Mouse (Mus musculus) limb, embryonic 10.5 days (tissue): ENCODE measurements around the gene Dst. TPM values are rescaled to one million over a fixed set of nuclear protein-coding genes. Genes with fewer than 3 reads are reported as not detected.

ENCODE experiments used
- DNase-seq: peaks from one replicate; pipeline ENCODE4 v3.0.0-alpha.2; 2017; ENCODE audit warnings: low spot score
- H3K27ac ChIP-seq: fragments of 300-500 bp; sonication (generic); 2 replicates; pipeline ENCODE4 v1.5.1; 2016; ENCODE audit warnings: mild to moderate bottlenecking
- H3K27me3 ChIP-seq: fragments of 300-500 bp; sonication (generic); 2 replicates; pipeline ENCODE4 v1.6.1; 2016; ENCODE audit warnings: low read depth, mild to moderate bottlenecking; ENCODE audit not compliant: poor library complexity, severe bottlenecking
- H3K36me3 ChIP-seq: fragments of 300-500 bp; sonication (generic); 2 replicates; pipeline ENCODE4 v1.6.1; 2016; ENCODE audit warnings: mild to moderate bottlenecking, moderate library complexity
- H3K4me1 ChIP-seq: fragments of 300-500 bp; sonication (generic); 2 replicates; pipeline ENCODE4 v1.6.1; 2016
- H3K4me3 ChIP-seq: fragments of 300-500 bp; sonication (generic); 2 replicates; pipeline ENCODE4 v1.5.1; 2016; ENCODE audit warnings: mild to moderate bottlenecking, moderate library complexity
- H3K9me3 ChIP-seq: fragments of 300-500 bp; sonication (generic); replicated peaks from 2 replicates; pipeline ENCODE4 v1.6.1; 2016; ENCODE audit warnings: mild to moderate bottlenecking
- WGBS: fragments of 180-500 bp; shearing (Covaris S2); methylation state at CpG from one replicate; pipeline ENCODE4 v1.1.7; 2016; 5-methylcytosine and 5-hydroxymethylcytosine counted together
- polyA plus RNA-seq: library from polyadenylated mRNA; unstranded; fragments of >200 nt; fragmentation: Nextera tagmentation; extraction: Ambion mirVana; gene quantifications from 2 replicates; pipeline ENCODE4 v1.2.1, GENCODE M21; 2016

Dst gene
- polyA plus RNA-seq, 1 experiment from 2014 or later, result 9.7 TPM

DNA sequence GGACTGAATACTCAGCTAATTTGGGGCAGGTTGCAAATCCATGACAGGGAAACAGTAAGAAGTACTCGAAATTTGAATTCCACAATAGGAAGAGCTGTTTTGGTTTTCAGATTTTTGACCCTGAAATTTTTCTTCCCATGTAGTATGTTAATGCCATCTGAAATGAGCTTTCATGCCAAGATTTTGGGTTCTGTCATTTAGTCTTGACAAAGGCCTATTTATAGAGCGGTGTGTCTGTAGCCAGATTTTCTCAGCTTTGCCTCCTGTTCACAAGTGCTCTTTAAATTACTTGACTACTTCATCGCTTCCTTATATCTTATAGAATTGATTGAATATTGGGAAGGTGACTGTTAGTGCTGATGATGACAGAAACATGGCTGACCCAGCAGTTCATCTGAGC lies 27.9 kb downstream of the Dst start:
- WGBS, result 90% methylated on average over 3 of the region's 3 CpGs
- no peak for DNase-seq
- no peaks in the 10 kb centered on the region for H3K27me3 ChIP-seq
- H3K4me1 ChIP-seq, result no peaks in the 10 kb centered on the region
- H3K27ac ChIP-seq, result no peak overlapping the region
- no peak overlapping the region for H3K4me3 ChIP-seq
- H3K9me3 ChIP-seq, result no peaks in the 10 kb centered on the region
- no peaks in the 10 kb centered on the region for H3K36me3 ChIP-seq

DNA sequence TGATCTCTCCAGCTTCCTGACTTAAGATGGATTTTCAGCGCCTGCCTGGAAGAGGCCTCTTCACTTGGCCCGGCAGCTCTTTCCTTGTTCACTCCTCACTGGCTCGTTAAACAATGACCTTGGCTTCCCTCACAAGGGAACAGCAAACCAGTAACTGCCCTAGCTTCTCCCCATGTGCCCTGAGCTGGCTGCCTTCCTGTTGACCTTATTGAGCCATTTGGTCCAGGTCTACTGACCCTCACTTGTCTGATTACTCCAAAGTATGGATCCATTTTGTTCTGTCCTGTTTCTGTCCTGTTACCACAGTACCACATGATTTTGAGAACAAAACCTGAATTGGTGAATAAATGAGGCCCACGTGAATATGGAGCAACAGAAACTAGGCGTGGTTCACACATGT lies 31.8 kb downstream of the Dst start:
- WGBS, result 88% methylated on average over 5 of the region's 5 CpGs
- Histone ChIP-seq H3K4me3 (no peak overlapping the region), H3K4me1 (peaks cover 1% of the 10 kb centered on the region), H3K27ac (no peak overlapping the region), H3K9me3 (no peaks in the 10 kb centered on the region), H3K27me3 (no peaks in the 10 kb centered on the region), H3K36me3 (no peaks in the 10 kb centered on the region)
- DNase-seq, result peak; percentile 12

DNA sequence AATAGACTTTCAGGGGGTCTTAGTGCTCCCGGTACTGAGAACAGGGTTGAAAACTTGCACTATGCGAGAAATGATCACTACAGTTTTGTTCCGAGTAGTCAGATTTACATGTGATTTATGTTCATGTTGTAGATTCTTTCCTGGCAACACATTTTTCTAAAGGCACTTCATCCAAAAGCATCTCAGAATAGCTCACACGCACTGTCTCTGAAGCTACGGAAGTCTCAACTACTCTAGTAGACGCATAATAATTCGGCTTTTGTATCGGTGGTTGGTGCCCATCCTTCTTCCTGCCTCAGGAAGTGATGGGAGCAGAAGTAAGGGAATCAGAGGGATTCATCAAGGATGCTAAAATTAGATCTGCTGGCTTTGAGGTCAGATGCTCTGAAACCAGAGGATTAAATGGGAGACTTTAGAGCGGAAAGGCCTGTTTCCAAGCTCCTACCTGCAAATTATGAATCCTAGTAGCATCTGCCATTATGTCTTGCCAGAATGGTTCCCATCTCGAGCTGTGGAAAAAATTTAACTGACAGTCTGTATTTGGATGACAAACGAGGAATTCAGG lies 32.4 kb downstream of the Dst start:
- H3K27me3 ChIP-seq, result no peaks in the 10 kb centered on the region
- H3K27ac ChIP-seq, result no peak overlapping the region
- no peaks in the 10 kb centered on the region for H3K36me3 ChIP-seq
- DNase-seq, result peak; percentile 8
- 88% methylated on average over 11 of the region's 11 CpGs for WGBS
- peaks cover 7% of the 10 kb centered on the region for H3K4me1 ChIP-seq
- no peak overlapping the region for H3K4me3 ChIP-seq
- no peaks in the 10 kb centered on the region for H3K9me3 ChIP-seq

DNA sequence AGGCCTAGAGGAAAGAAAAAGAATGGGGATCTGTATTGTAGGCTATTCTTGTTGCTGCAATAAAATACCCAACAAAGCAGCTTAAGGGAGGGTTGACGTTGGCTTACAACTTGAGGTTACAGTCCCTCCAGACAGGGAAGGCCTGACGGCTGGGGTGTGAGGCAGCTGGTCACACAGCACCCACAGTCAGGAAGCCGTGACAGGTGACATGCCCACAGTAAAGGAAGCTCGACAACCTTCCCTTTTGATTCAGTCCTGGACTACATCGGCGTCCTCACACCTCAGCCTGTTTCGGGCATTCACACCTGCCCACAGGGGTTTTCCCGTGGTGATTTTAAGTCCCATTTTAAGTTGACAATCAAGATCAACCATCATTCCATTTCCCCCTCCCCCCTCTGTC lies 34.6 kb downstream of the Dst start:
- DNase-seq, result no peak
- H3K4me3 ChIP-seq, result no peak overlapping the region
- 86% methylated on average over 8 of the region's 8 CpGs for WGBS
- H3K27ac ChIP-seq, result no peak overlapping the region
- H3K27me3 ChIP-seq, result no peaks in the 10 kb centered on the region
- no peaks in the 10 kb centered on the region for H3K36me3 ChIP-seq
- peaks cover 8% of the 10 kb centered on the region for H3K4me1 ChIP-seq
- no peaks in the 10 kb centered on the region for H3K9me3 ChIP-seq

DNA sequence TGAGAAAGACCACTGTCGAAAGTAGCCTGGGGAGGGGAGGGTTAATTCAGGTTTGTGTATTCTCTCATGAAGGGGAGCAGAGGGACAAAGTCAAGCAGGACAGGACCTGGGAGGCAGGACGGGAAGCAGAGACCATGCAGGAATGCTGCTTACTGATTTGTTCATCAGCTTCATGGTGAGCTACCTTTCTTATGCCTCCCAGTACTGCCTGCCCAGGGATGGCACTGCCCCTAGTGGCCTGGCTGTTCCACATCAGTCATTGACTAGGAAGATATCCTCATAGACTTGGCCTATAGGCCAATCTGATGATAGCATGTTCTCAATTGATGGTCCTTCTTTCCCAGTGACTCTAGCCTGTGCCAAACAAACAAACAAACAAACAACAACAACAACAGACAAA lies 35.9 kb downstream of the Dst start:
- no peaks in the 10 kb centered on the region for H3K27me3 ChIP-seq
- H3K27ac ChIP-seq, result no peak overlapping the region
- H3K4me1 ChIP-seq, result peaks cover 8% of the 10 kb centered on the region
- H3K4me3 ChIP-seq, result no peak overlapping the region
- no peaks in the 10 kb centered on the region for H3K36me3 ChIP-seq
- DNase-seq, result peak; percentile 19
- WGBS, result 84% methylated on average over 2 of the region's 2 CpGs
- no peaks in the 10 kb centered on the region for H3K9me3 ChIP-seq

DNA sequence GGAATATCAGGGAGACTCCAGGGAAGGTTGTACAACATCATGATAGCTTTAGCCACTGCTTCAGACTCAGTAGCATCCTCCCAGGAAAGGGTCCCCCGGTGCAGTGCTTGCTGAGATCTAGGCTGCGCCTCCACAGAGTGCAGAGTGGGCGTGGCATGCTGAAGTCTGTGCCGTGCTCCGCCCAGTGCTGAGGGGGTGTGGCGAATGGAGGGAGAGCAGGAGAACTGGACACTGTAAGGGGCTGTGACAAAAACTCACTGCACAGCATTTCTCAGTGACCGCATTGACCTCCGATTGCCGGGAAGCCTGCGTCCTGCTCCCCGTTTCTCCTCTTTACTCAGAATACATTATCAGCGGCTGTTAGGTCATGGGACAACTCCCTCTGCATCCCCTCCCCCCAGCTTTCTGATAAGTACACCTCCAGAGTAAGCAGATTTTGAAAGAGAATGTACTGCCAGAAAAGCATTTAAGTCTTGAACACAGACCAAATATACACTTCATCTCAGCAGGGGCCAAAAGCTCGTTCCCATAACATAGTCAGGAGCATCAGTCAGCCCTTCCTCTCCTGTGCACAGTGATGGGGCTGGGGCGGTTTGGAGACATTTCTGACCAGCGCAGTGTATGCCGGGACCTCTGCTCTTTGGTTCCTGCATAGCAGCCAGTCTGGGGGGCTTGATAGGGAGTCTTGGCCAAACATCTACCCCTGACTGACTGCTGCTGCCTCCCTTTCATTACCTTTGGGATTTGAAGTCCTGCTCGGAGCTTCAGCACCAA lies 37.1 kb downstream of the Dst start:
- no peak overlapping the region for H3K27ac ChIP-seq
- peak; percentile 31 for DNase-seq
- 69% methylated on average over 17 of the region's 17 CpGs for WGBS
- H3K4me1 ChIP-seq, result peaks cover 8% of the 10 kb centered on the region
- H3K27me3 ChIP-seq, result no peaks in the 10 kb centered on the region
- no peak overlapping the region for H3K4me3 ChIP-seq
- H3K9me3 ChIP-seq, result no peaks in the 10 kb centered on the region
- no peaks in the 10 kb centered on the region for H3K36me3 ChIP-seq

DNA sequence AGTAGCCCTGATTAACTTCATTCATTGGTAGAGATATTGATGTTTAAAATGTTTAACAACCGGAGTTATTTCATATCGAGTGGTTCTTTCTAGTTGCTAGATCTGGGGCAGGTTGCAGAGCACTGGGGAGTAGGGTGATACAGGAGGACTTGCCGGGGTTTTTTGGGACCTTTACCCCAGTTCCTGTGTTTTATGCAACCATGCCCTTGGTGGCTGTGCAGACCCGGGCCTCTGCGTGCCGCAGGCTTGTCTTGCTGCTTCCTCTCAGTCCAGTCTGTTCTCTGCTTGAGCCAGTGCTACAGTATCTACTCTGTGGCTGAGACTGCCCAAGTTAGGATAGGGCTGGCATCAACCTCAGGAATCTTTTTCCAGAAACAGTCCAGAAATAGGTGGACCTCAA lies 37.7 kb downstream of the Dst start:
- DNase-seq, result peak; percentile 25
- Histone ChIP-seq H3K4me1 (peaks cover 8% of the 10 kb centered on the region), H3K36me3 (no peaks in the 10 kb centered on the region), H3K9me3 (no peaks in the 10 kb centered on the region), H3K4me3 (no peak overlapping the region), H3K27ac (no peak overlapping the region), H3K27me3 (no peaks in the 10 kb centered on the region)
- WGBS, result 94% methylated on average over 6 of the region's 6 CpGs

DNA sequence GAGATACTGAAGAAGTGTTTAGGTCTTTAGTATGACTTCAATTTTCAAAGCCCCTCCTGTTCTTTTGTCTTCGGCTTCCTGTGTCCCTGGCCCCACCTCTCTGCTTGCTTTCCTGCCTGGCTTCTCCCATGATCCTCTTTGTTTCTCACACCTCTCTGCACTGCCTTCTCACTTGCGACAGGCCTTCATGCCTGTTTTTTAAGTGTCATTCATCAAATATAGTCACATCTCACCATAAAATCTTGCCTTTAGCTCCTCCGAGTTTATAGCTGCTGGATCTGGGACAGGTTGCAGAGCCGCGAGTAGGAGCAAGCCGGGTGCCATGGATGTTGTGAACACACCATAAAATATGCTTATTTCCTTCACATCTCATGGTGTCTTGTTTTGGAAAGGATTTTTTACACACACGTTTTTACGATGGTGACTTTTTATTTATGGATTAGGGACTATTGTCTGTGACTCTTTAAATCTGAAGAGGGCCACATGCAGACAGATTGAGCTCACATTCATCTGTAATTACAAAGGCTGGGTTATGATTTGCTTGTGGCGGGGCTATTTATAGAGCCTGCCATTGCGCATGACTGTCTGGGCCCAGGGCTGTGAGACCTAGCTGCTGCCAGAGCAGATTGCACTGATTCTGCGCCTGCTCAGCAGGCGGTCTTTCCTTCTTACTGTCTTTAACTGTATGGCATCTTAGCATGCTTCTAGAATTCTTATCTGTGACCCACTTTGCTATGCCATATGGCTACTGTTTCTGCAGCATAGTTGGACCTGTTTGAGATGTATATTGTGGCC lies 38.8 kb downstream of the Dst start:
- H3K27ac ChIP-seq, result no peak overlapping the region
- H3K4me1 ChIP-seq, result peaks cover 8% of the 10 kb centered on the region
- no peaks in the 10 kb centered on the region for H3K36me3 ChIP-seq
- 84% methylated on average over 12 of the region's 12 CpGs for WGBS
- DNase-seq, result no peak
- no peaks in the 10 kb centered on the region for H3K27me3 ChIP-seq
- no peak overlapping the region for H3K4me3 ChIP-seq
- H3K9me3 ChIP-seq, result no peaks in the 10 kb centered on the region

DNA sequence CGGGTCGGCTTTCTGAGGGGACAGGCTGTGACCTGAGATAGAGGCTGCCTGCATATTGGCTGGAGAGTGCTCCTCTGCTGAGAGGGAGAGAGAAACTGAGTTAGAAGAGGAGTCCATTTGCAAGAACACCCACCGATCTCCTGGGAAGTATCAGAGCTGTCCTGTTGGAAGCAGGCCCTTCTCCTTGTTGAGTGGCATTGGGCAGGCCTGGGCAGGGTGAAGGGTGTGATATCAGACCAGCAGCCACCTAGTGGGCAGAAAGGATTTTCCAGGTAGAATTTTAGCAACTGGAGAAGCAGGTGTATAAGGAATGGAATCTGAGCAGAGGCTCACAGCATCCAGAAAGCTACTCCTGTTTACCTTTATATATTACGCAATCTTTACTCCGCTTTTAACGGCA lies 39.8 kb downstream of the Dst start:
- Histone ChIP-seq H3K4me3 (no peak overlapping the region), H3K4me1 (peaks cover 8% of the 10 kb centered on the region), H3K36me3 (no peaks in the 10 kb centered on the region), H3K27ac (no peak overlapping the region), H3K27me3 (no peaks in the 10 kb centered on the region), H3K9me3 (no peaks in the 10 kb centered on the region)
- no peak for DNase-seq
- WGBS, result 91% methylated on average over 6 of the region's 6 CpGs

DNA sequence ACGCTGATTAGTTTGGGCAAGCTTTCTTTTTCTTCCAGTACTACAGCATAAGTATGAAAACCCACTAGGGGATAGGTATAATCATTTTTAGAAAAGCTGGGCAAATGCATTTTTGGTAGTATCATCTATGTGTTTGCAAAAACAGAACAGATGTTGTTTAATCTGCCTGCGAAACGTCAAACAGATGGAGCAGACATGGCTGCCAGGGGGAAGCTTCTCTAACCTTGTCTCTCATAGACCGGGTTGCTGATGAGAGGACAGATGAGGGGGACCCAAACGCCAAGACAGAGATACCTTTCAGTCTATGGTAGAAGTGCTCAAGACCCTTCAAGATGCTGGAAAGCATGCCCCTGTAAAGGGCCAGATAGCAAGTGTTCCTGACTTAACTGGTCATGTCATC lies 40.5 kb downstream of the Dst start:
- Histone ChIP-seq H3K9me3 (no peaks in the 10 kb centered on the region), H3K36me3 (no peaks in the 10 kb centered on the region), H3K4me1 (peaks cover 8% of the 10 kb centered on the region), H3K4me3 (no peak overlapping the region), H3K27me3 (no peaks in the 10 kb centered on the region), H3K27ac (no peak overlapping the region)
- DNase-seq, result no peak
- WGBS, result 92% methylated on average over 5 of the region's 5 CpGs

DNA sequence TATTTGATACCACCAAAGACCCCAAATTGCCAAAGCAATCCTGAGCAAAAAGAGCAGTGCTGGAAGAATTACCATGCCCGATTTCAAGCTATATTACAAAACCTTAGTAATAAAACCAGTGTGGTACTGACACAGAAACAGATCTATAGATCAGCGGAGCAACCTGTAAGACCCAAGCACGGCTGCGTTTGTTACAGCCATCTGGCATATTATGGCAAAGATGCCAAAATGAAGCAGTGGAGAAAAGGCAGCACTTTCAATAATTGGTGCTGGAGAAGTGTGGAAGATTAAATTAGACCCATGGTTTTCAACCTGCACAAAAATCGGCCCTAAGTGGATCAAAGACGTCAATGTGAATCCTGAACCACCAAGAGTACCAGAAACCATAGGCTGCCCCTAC lies 47.6 kb downstream of the Dst start:
- Histone ChIP-seq H3K27ac (no peak overlapping the region), H3K4me3 (no peak overlapping the region), H3K27me3 (no peaks in the 10 kb centered on the region), H3K36me3 (no peaks in the 10 kb centered on the region), H3K4me1 (no peaks in the 10 kb centered on the region), H3K9me3 (no peaks in the 10 kb centered on the region)
- 95% methylated on average over 6 of the region's 6 CpGs for WGBS
- DNase-seq, result no peak

DNA sequence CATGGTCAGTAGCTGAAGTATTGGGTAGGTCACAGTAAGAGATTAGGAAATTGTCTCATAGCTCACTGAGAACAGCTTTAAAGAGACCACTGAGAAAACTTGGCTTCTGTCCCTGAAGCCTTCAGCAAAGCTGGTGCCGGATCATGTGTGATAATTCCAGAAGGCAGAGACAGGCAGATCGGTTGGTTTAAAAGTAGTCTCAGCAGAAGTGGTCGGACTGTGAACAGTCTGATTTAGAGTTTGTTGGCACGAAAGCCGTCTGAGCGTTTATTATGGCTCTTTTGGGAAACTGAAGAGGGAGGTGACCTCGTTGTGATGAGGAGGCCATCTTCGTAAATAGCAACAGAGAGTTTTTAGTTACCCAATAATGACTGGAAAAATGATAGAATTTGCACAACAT lies 52.4 kb downstream of the Dst start:
- 93% methylated on average over 8 of the region's 8 CpGs for WGBS
- H3K4me1 ChIP-seq, result no peaks in the 10 kb centered on the region
- DNase-seq, result no peak
- no peak overlapping the region for H3K27ac ChIP-seq
- no peak overlapping the region for H3K4me3 ChIP-seq
- H3K27me3 ChIP-seq, result no peaks in the 10 kb centered on the region
- H3K9me3 ChIP-seq, result no peaks in the 10 kb centered on the region
- no peaks in the 10 kb centered on the region for H3K36me3 ChIP-seq

DNA sequence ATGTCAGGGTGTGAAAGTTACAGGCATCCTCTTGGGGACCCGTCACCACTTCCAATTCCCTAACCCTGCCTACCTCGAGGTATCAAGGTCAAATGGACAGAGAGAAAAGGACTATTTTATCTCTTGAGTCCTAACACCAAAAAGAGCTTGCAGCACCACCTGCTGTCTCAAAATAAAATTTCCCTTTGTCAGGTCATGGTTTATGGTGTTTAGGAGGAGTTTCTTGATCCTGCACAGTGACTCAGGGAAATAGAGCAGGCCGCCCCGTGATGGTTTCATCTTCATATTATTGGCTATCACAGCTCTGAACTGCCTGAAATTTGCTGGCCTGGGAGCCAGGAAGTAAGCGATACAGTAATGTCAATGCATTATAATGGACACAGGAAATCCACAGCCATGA lies 56.6 kb downstream of the Dst start:
- no peak overlapping the region for H3K27ac ChIP-seq
- H3K36me3 ChIP-seq, result no peaks in the 10 kb centered on the region
- WGBS, result 55% methylated on average over 5 of the region's 5 CpGs
- no peak for DNase-seq
- H3K9me3 ChIP-seq, result no peaks in the 10 kb centered on the region
- H3K27me3 ChIP-seq, result no peaks in the 10 kb centered on the region
- peaks cover 8% of the 10 kb centered on the region for H3K4me1 ChIP-seq
- no peak overlapping the region for H3K4me3 ChIP-seq
